Mouse (Mus musculus) thymus, postnatal 10 days (tissue): ENCODE results near the gene Kctd7.

Experiments
- DNase-seq, 2 experiments: peaks; one replicate each; pipeline ENCODE4 v3.0.0; 2021; ENCODE audit warnings: low spot score in 2 of 2

Kctd7 gene

GRCm38 (mm10) chr5:130143101-130143500, 1.6 kb upstream of the Kctd7 start:
- no peak for DNase-seq

DNA sequence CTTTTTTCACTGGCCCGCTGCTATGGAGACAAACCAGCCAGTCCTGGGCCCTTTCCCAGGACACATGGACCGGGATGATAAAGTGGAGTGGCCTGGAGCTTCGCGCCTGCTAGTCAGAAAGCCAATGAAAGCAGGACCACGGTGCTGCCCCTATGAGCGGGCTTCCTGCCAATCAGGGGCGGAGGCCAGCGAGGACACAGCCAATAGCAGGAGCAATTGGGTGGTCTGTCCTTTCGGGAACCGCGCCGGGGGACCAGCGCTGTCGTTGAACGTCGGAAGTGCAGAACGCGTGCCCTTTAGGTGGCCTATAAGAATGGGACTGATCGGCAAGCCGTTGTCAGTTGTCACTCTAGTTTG, 706 bp upstream of the Kctd7 start:
- peak; percentile 32 to 47 for DNase-seq

GRCm38 (mm10) chr5:130145961-130146360, 1.3 kb downstream of the Kctd7 start:
- DNase-seq = no peak

- no peak for DNase-seq
Observed at GRCm38 (mm10) chr5:130149726-130150310, 5.2 kb downstream of the Kctd7 start.

DNA sequence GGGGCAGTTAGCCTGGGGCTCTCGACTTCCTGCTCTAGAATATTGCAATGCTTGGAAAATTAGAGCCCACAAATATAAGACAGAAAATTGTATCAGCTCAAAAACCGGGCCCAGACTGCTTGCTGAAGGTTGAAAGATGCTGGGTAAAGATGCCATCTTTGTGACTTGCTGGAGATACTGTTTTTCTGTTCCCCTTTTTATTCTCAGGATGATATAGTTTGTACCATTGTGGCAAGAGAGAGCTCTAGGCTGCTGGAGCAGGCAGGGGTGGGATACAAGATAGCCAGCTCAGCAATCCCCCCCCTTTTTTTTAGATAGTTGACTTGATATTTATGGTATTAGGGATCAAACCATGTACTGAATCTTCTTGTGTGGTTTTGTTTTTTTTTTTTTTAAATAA, 9.6 kb downstream of the Kctd7 start:
- DNase-seq = no peak

GRCm38 (mm10) chr5:130158545-130158944, 13.9 kb downstream of the Kctd7 start:
- no peak for DNase-seq

DNA sequence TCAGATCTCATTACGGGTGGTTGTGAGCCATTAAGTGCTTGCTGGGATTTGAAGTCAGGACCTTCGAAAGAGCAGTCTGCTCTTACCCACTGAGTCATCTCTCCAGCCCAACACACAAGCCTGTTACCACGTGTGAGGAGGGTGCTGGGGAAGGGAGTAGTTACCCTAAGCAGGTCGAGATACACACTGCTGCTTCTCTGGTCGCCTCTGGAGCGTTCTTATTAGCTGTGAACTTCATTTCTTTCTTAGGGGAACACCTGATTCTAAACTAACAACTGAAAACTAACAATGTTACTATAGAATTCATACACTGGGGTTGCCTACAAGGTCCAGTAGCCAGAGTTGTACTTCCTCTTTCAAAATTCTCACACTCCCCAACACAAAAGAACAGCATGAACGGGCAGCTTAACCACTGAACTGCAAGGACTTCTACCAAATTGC, 15.1 kb downstream of the Kctd7 start:
- DNase-seq = no peak

DNA sequence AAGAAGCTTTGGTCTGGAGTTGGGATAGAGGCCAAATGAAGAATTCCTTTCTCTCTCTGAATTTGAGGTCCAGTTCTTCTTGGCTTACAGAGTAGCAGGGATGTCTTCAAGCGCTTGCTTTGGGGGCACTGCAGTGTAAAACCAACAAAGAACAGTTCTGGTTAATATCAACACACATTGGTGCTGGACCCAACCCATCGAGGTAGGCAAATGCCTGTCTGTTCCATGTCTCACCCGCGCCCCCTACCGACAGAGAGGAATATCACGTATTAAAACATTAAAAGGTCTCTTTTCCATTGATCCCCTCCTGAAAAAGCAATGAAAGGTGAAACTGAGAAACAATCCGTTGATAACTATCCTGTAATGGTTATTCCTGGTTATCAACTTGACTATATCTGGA, 19.0 kb downstream of the Kctd7 start:
- peak; percentile 34 to 76 for DNase-seq

DNA sequence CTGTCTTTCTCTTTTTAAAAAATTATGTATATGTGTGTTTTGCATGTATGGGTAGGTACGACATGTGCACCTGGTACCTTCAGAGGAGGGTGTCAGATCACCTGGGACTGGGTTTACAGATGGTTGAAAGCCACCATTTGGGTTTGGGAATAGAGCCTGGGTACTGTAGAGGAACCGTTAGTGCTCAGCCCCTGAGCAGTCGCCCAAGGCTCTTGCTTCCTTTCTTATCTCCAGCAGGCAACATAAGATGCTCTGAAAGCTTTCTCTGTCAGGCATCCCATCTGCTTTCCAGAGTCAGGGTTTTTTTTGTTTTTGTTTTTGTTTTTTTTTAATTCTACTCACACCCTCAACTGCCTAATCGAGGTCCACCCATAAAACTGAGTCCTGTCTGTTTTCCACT, 20.6 kb downstream of the Kctd7 start:
- no peak for DNase-seq

GRCm38 (mm10) chr5:130169109-130169508, 24.4 kb downstream of the Kctd7 start:
- DNase-seq = no peak

- no peak for DNase-seq
Observed at GRCm38 (mm10) chr5:130170666-130171422, 26.2 kb downstream of the Kctd7 start.

- peak; percentile 80 to 85 for DNase-seq
Observed at GRCm38 (mm10) chr5:130171423-130171954, 26.8 kb downstream of the Kctd7 start, which contains the start of gene Rabgef1. Gene Rabgef1, plus strand, starts transcription at chr5:130171798.

DNA sequence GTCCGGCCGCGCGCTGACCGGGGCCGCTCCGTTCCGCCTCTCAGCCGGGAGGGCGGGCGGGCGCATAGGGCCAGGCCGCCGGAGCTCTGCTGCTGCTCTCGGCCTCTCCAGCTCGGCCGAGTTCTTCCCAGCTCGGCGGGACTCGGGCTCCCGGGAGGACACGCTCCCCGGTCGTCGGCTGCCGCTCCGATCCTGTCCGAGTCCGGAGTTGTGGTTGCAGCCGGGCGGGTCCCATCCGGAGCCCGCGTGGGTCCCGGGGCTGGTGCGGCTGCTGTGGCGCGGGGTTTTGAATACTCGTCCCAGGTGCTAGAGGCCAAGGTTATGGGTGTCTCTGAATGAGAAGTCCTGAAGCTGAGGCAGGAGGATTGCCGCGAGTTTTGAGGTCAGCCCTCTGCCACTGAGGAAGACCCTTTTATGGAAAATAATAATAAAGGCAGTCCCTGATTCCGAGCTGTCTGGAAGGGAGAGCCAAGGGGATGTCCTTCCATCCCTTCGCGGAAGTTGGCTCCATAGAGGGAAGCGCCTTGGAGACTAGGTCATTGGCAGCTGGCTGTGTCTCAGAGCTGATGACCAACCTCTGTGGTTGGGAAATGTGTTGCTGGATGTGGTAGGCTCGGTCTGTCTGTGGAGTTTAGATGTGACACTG, 27.4 kb downstream of the Kctd7 start:
- peak; percentile 38 to 47 for DNase-seq

DNA sequence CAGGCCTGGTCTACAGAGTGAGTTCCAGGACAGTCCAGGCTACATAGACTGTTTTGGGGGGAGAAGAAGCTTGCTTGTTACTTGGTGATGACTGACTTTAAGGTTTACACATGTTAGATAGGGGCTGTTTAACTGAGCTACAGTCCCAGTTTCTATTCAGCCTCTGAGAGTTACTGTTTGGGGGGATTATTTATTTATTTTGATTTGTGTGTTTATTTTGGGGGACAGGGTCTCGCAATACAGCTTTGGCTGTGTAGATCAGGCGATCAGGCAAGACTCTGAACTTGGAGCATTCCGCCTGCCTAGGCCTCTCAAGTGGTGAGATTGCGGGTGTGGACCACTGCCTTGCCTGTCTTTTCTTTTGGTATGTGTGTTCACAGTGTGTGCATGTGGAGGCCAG, 28.4 kb downstream of the Kctd7 start:
- no peak for DNase-seq

GRCm38 (mm10) chr5:130177871-130178270, 33.2 kb downstream of the Kctd7 start:
- DNase-seq = no peak

DNA sequence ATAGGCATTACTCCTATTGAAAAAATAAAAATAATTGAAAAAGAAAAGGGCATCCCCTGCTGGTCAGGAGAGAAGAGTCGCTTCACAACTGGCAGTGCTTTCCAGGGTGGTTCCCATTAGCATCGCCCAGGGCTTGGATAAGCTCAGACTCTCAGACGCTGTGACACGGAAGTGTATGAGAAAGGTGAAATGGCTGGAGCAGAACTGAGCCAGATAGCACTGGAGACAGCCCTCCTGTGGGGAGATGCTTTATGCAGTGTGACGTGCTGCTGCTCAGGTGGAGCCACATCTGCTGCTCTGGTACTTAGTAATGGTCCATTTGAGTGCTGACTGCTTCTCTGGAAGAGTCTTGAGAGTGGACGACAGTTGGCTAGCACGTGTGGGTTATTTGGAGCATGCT, 35.7 kb downstream of the Kctd7 start:
- DNase-seq = no peak

- no peak for DNase-seq
Observed at GRCm38 (mm10) chr5:130181740-130182540, 37.3 kb downstream of the Kctd7 start.

- DNase-seq = no peak
Observed at GRCm38 (mm10) chr5:130182541-130182821, 37.8 kb downstream of the Kctd7 start.

DNA sequence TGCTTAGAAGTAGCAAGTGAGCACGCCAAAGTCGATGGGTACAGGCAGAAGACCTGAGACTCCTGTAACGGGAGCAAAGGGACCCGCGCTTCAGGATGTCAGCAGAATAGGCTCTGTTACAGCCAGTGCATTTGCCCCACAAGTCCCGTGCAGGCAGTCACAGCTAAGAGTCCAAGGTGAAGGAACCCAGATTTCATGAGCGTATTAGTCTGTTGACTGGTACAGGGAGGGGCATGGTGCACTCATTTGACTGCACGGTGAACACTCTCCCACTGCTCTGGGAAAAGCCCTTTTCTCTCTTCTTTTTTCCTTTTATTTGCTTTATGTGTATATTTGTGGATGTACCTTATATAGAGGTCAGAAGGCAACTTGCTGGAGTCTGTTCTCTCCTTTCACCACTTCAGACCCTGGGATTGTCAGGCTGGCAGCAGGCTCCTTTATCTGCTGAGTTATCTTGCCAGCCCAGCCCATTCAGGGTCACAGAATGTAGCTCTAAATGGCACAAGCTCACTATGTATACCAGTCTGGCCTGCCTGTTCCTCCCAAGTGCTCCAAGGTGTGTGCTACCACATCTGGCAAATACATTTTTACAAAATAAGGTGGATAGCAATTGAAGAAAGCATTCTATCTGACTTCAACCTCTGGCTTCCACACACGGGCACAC, 39.7 kb downstream of the Kctd7 start:
- DNase-seq = no peak

DNA sequence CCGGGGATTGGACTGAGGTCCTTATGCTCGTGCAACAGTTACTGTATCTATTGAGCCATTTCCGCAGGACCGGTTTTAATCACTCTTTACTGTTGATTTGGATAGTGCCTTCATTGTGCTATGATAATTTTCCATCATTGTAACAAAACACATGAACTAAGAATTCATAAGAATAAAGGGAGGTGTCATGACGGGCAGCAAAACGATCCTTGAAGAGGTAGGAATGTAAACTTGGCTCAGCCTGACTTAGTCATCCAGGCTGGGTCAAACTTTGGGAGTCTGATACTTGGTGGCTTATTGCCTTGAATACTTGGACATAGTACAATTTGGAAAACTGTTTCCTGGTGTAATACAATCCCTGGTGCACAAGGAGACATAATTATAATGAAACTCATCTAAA, 40.7 kb downstream of the Kctd7 start:
- no peak for DNase-seq

DNA sequence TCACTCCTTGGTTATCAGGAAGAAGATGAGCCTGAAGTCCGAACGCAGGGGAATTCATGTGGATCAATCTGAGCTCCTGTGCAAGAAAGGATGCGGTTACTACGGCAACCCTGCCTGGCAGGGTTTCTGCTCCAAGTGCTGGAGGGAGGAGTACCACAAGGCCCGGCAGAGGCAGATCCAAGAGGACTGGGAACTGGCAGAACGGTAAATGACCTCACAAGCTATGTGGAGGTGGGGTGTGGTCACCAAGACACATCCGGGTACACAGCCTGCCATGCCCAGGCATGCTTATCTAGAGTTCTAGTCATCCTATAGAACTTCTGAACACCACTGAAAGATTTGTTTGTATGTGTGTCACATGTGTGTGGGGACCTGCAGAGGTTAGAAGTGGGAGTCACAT, 42.7 kb downstream of the Kctd7 start:
- no peak for DNase-seq

GRCm38 (mm10) chr5:130190909-130191308, 46.2 kb downstream of the Kctd7 start:
- no peak for DNase-seq
